In the genomic region with DNA sequence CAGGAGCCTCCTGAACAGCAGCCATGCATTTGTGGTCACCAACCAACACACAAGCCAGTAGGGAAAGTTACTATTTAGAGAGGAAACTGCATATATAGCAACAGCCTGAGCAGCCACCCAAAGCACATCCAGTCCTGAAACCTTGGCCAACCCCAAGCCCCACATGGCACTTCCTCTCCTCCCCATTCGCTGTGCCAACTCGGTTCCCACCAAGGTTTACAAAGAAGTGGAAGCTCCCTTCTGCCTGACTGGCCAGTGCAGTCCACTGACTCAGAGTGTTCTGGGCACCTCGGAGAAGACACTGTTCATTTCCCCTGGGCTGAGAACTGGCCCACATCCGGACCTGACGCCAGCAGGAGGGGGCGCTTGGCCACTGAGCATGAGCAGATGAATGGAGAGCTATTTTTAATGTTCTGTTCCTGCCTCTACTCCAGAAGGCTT, we compare ENCODE assay signal across 8 mouse cellular contexts.
DNase-seq lines count a peak whose midpoint lies in the region; ATAC-seq and TF ChIP-seq lines count a peak whose summit lies in the region.

No protein-coding gene starts in this region.

- H3K4me3 ChIP-seq in forebrain, embryonic 16.5 days (replicated peaks; ENCODE audit: low read length) = no peak overlapping the region
- no peak overlapping the region for H3K4me3 ChIP-seq in forebrain, embryonic 12.5 days (replicated peaks)
- H3K4me3 ChIP-seq in liver, embryonic 16.5 days (ENCODE audit: low read depth, low read length) = no peak overlapping the region
- H3K4me3 ChIP-seq in neural tube, embryonic 15.5 days (replicated peaks) = no peak overlapping the region

- H3K4me1 ChIP-seq in forebrain, embryonic 16.5 days (replicated peaks; ENCODE audit: control insufficient read depth, insufficient read depth, low read length) = 0 out of 2 replicates have a peak, but pooled peaks cover 2% of the 10 kb centered on the region
- peaks cover 11% of the 10 kb centered on the region for H3K4me1 ChIP-seq in forebrain, embryonic 12.5 days
- peaks cover 34% of the 10 kb centered on the region for H3K4me1 ChIP-seq in liver, embryonic 16.5 days (ENCODE audit: control insufficient read depth, low read depth, low read length)
- peaks cover 29% of the 10 kb centered on the region for H3K4me1 ChIP-seq in neural tube, embryonic 15.5 days

- H3K4me2 ChIP-seq in forebrain, embryonic 16.5 days (ENCODE audit: low read length) = no peak overlapping the region
- H3K4me2 ChIP-seq in forebrain, embryonic 12.5 days = no peak overlapping the region
- H3K4me2 ChIP-seq in liver, embryonic 16.5 days (ENCODE audit: low read depth, low read length) = no peak overlapping the region
- no peak overlapping the region for H3K4me2 ChIP-seq in neural tube, embryonic 15.5 days

- TF ChIP-seq CTCF in Patski (IDR thresholded peaks at IDR 0.05) = peak; percentile 68

- no peaks in the 10 kb centered on the region for H3K27me3 ChIP-seq in forebrain, embryonic 16.5 days (replicated peaks; ENCODE audit: control insufficient read depth, insufficient read depth, low read length)
- no peaks in the 10 kb centered on the region for H3K27me3 ChIP-seq in forebrain, embryonic 12.5 days
- H3K27me3 ChIP-seq in Patski = no peaks in the 10 kb centered on the region
- H3K27me3 ChIP-seq in liver, embryonic 16.5 days (ENCODE audit: control insufficient read depth, insufficient read depth, low read depth, low read length) = no peaks in the 10 kb centered on the region
- H3K27me3 ChIP-seq in neural tube, embryonic 15.5 days (replicated peaks) = no peaks in the 10 kb centered on the region

- peak; percentile 49; the same call in 1 of the 2 replicates for ATAC-seq in forebrain, embryonic 16.5 days
- ATAC-seq in forebrain, embryonic 12.5 days (ENCODE audit: low FRiP score) = no peak
- peak; percentile 94 for ATAC-seq in Patski
- ATAC-seq in erythroblast, adult 5-6 weeks (replicated peaks; ENCODE audit: low FRiP score, poor library complexity, severe bottlenecking) = peak; percentile 18
- ATAC-seq in liver, embryonic 16.5 days (ENCODE audit: low read depth) = no peak
- ATAC-seq in neural tube, embryonic 15.5 days (ENCODE audit: low FRiP score) = no peak

- H3K36me3 ChIP-seq in forebrain, embryonic 16.5 days (ENCODE audit: control insufficient read depth, insufficient read depth) = no peaks in the 10 kb centered on the region
- no peaks in the 10 kb centered on the region for H3K36me3 ChIP-seq in forebrain, embryonic 12.5 days (replicated peaks)
- no peaks in the 10 kb centered on the region for H3K36me3 ChIP-seq in liver, embryonic 16.5 days (ENCODE audit: control insufficient read depth, insufficient read depth)
- H3K36me3 ChIP-seq in neural tube, embryonic 15.5 days = no peaks in the 10 kb centered on the region

- in situ Hi-C loops in Patski (cut with MboI; ENCODE audit: low pct_unique_long_range_greater_than_20kb) = loop anchor here (5.0 kb wide), 1 partner anchor 38 kb away; no protein-coding TSS in a partner anchor

- CTCF ChIA-PET in Patski (lab: Charles Lee) = interaction anchor here (0.9 to 2.8 kb wide), 11 partner anchors 9 to 163 kb away, joined by 3 to 13 read pairs (median 3); no protein-coding TSS in a partner anchor

- H3K9me3 ChIP-seq in forebrain, embryonic 16.5 days (ENCODE audit: control insufficient read depth, low read length) = no peaks in the 10 kb centered on the region
- no peaks in the 10 kb centered on the region for H3K9me3 ChIP-seq in forebrain, embryonic 12.5 days
- no peaks in the 10 kb centered on the region for H3K9me3 ChIP-seq in liver, embryonic 16.5 days (replicated peaks; ENCODE audit: control insufficient read depth, low read length)
- no peaks in the 10 kb centered on the region for H3K9me3 ChIP-seq in neural tube, embryonic 15.5 days (replicated peaks)

- H3K27ac ChIP-seq in forebrain, embryonic 16.5 days (ENCODE audit: low read length) = no peak overlapping the region
- no peak overlapping the region for H3K27ac ChIP-seq in forebrain, embryonic 12.5 days
- H3K27ac ChIP-seq in liver, embryonic 16.5 days (ENCODE audit: low read length) = peak overlapping the region; percentile 38; the same call in 1 of the 2 replicates
- no peak overlapping the region for H3K27ac ChIP-seq in neural tube, embryonic 15.5 days (replicated peaks)

- POLR2A ChIA-PET in Patski (lab: Charles Lee) = no interaction called here

- no peak overlapping the region for H3K9ac ChIP-seq in forebrain, embryonic 16.5 days (replicated peaks; ENCODE audit: low read depth, low read length)
- no peak overlapping the region for H3K9ac ChIP-seq in forebrain, embryonic 12.5 days
- no peak overlapping the region for H3K9ac ChIP-seq in liver, embryonic 16.5 days (ENCODE audit: low read depth, low read length)
- no peak overlapping the region for H3K9ac ChIP-seq in neural tube, embryonic 15.5 days (replicated peaks)

- 76% methylated on average over 6 of the region's 6 CpGs for WGBS in forebrain, embryonic 16.5 days
- 88% methylated on average over 6 of the region's 6 CpGs for WGBS in forebrain, embryonic 12.5 days
- 42% methylated on average over 6 of the region's 6 CpGs for WGBS in liver, embryonic 16.5 days (ENCODE audit: insufficient replicate concordance)
- WGBS in neural tube, embryonic 15.5 days = 81% methylated on average over 6 of the region's 6 CpGs

- peak; percentile 73 for DNase-seq in Patski (ENCODE audit: low read depth, low spot score)
- DNase-seq in kidney, postnatal 14 days = peak; percentile 28
- DNase-seq in right cerebral cortex, postnatal 14 days = peak; percentile 59

Comparison
In these comparisons a context has a peak if more than half of its experiments do, and no peak if none do; other contexts are left out.
1. ATAC-seq: peak in forebrain, embryonic 16.5 days (single experiment), Patski (single experiment) and erythroblast, adult 5-6 weeks (single experiment); none in forebrain, embryonic 12.5 days (single experiment), liver, embryonic 16.5 days (single experiment) and neural tube, embryonic 15.5 days (single experiment).
2. Peak in every context shown above with its lines, with median percentiles within 50 percentile points of each other: DNase-seq.